Mouse (Mus musculus): ENCODE results near the gene Scarf1. TPM values are rescaled to one million over a fixed set of nuclear protein-coding genes. Genes with fewer than 3 reads are reported as not detected.
A peak's percentile ranks its signal among the peaks of the same experiment; 100 is the strongest.

The Scarf1 gene
- polyA plus RNA-seq, 1 experiment from 2014 or later: 3.9 TPM

DNA sequence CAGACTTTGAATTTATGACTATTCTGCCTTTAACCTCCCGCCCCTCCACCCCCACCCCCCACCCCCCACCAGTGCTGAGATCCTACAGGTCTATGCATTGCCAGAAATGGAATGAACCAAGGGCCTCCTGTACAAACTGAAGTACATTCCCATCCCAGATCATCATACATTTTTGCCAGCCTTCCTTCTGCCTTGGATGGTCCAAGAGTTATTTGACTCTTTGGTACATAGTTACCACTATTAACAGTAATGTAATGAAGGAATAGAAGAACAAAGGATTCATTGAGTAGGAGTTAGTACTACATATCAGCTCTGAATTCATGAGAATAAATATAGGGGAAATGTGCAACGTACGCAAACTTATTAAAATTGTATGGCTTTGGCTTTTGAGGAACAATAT, 27.1 kb upstream of the Scarf1 start:
- Histone ChIP-seq H3K36me3 (replicated peaks) (peaks cover 19% of the 10 kb centered on the region), H3K9ac (no peak overlapping the region), H3K4me3 (replicated peaks) (peak overlapping the region; percentile 67; the same call in 1 of the 2 replicates), H3K27ac (no peak overlapping the region), H3K4me2 (peak overlapping the region; percentile 97), H3K27me3 (no peaks in the 10 kb centered on the region; the same call in 1 of the 2 replicates), H3K4me1 (peaks cover 15% of the 10 kb centered on the region), H3K9me3 (no peaks in the 10 kb centered on the region)
- WGBS: 20% methylated on average over 3 of the region's 3 CpGs
- ATAC-seq (ENCODE audit: low FRiP score): peak; percentile 48; the same call in 1 of the 2 replicates

DNA sequence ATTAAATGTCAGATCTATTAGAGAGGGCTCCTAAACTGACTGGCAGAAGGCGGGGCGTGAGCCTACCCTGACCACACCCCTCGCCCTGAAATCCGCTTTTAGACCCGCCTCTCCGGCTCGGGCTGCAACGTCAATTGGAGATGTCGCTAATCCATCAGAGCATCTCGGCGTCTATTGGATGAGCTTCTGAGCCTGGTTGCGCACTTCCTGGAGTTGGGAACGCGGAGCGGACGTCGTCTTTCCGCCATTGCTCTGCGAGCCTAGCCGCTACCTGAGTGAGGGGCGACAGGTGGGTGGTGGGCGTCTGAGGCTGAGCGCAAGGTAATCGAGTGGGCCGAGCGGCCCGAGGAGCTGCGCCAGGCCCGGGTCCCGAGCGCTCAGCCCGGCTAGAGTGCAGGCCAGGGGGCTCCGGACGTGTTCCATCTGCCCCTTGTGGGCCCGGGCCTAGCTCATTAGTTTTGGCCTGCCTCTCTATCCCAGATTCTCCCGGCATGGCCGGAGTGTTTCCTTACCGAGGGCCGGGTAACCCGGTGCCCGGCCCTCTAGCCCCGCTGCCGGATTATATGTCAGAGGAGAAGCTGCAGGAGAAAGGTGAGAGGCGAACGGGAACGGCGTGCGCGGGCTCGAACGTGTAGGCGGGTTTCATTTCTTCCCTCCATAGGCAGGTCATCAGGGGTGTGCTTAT, 26.6 kb upstream of the Scarf1 start, which contains the start of gene Prpf8:
Gene Prpf8 (plus strand): TSS at position 216 of the 685 bp plus-strand sequence.
- WGBS: under 1% methylated on average over 52 of the region's 52 CpGs
- H3K4me2 ChIP-seq: peak within 1 kb of the TSS; percentile 97
- ATAC-seq (ENCODE audit: low FRiP score): peak; percentile 99

DNA sequence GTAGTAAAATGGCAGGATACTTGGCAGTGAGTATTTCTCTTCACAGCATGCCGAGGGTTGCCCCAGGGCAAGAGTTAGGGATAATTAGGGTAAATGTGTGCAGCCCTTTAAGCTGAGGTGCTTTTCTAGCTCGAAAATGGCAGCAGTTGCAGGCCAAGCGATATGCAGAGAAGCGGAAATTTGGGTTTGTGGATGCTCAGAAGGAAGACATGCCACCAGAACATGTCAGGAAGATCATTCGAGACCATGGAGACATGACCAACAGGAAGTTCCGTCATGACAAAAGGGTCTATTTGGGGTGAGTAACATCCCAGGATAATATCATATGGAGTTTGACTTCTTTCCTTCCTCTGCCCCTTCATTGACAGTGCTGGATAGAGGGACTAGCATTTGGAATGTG, 25.8 kb upstream of the Scarf1 start:
- H3K9ac ChIP-seq: peak overlapping the region; percentile 94
- peak overlapping the region; percentile 67 for H3K4me3 ChIP-seq (replicated peaks)
- peaks cover 33% of the 10 kb centered on the region for H3K36me3 ChIP-seq (replicated peaks)
- H3K27ac ChIP-seq: no peak overlapping the region
- ATAC-seq (ENCODE audit: low FRiP score): no peak
- peaks cover 15% of the 10 kb centered on the region for H3K4me1 ChIP-seq
- whole genome bisulfite sequencing: 48% methylated on average over 6 of the region's 6 CpGs
- H3K27me3 ChIP-seq: no peaks in the 10 kb centered on the region; the same call in 1 of the 2 replicates
- H3K4me2 ChIP-seq: peak overlapping the region; percentile 97
- no peaks in the 10 kb centered on the region for H3K9me3 ChIP-seq

More for the DNA sequence above, 26.6 kb upstream of the Scarf1 start, which contains the start of gene Prpf8:
- Histone ChIP-seq H3K9ac (peak within 1 kb of the TSS; percentile 94), H3K27me3 (no peaks in the 10 kb centered on the region; the same call in 1 of the 2 replicates), H3K4me3 (replicated peaks) (peak within 1 kb of the TSS; percentile 67), H3K4me1 (peaks cover 15% of the 10 kb centered on the region), H3K27ac (peak within 1 kb of the TSS; percentile 68), H3K9me3 (no peaks in the 10 kb centered on the region), H3K36me3 (replicated peaks) (peaks cover 25% of the 10 kb centered on the region)

DNA sequence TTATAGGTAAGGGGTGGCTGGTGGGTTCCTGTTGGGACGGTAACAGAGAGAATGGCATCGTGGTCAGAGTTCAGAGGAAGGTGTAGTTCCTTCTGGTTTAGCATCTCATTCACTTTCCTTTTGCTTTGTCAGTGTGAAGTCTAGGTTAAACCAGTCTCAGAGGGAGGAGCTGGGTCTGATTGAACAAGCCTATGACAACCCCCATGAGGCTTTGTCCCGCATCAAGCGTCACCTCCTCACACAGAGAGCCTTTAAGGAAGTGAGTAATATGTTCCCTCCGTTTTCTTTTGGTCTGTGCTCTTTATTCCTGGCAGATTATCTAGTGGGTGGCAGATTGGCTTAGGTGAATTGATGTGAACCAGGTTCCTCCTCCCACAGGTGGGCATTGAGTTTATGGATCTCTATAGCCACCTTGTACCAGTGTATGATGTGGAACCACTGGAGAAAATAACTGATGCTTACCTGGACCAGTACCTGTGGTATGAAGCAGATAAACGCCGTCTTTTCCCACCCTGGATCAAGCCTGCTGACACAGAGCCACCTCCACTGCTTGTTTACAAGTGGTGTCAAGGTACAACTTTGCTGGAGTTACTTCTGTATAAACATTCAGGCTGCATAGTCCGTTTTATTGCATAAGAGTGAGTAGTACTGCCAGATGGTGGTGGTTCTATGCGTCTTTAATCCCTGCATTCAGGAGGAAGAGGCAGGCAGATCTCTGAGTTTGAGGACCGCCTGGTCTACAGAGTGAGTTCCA, 18.9 kb upstream of the Scarf1 start:
- Histone ChIP-seq H3K4me1 (no peaks in the 10 kb centered on the region), H3K4me3 (replicated peaks) (no peak overlapping the region), H3K27ac (no peak overlapping the region), H3K9me3 (no peaks in the 10 kb centered on the region), H3K27me3 (no peaks in the 10 kb centered on the region), H3K9ac (no peak overlapping the region), H3K4me2 (no peak overlapping the region), H3K36me3 (replicated peaks) (peaks cover 99% of the 10 kb centered on the region)
- WGBS: 95% methylated on average over 10 of the region's 10 CpGs
- no peak for ATAC-seq (ENCODE audit: low FRiP score)

DNA sequence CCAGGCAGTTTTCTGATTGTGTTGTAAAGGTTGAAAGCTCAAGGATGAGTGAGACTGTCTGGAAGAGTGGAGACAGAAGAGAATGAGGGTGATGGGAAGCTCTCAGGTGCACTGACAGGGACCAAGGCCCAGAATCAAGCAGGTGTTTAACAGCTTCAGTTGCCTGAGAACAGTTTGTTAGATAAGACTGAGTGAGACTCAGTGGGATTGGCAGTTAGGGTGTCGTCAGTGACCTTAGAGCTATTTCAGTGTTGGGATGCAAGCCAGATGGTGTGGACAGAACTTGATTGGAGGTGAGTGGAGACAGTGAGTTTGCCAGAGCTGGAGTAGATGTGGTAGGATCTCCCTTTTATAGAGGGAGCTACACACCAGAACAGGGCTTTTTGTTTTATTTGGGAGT, 15.2 kb upstream of the Scarf1 start:
- WGBS: 87% methylated on average over 1 of the region's 1 CpGs
- no peak overlapping the region for H3K9ac ChIP-seq
- H3K27ac ChIP-seq: no peak overlapping the region
- H3K9me3 ChIP-seq: no peaks in the 10 kb centered on the region
- H3K27me3 ChIP-seq: no peaks in the 10 kb centered on the region
- H3K36me3 ChIP-seq (replicated peaks): peaks cover 99% of the 10 kb centered on the region
- no peak overlapping the region for H3K4me3 ChIP-seq (replicated peaks)
- no peaks in the 10 kb centered on the region for H3K4me1 ChIP-seq
- ATAC-seq (ENCODE audit: low FRiP score): no peak
- H3K4me2 ChIP-seq: no peak overlapping the region

DNA sequence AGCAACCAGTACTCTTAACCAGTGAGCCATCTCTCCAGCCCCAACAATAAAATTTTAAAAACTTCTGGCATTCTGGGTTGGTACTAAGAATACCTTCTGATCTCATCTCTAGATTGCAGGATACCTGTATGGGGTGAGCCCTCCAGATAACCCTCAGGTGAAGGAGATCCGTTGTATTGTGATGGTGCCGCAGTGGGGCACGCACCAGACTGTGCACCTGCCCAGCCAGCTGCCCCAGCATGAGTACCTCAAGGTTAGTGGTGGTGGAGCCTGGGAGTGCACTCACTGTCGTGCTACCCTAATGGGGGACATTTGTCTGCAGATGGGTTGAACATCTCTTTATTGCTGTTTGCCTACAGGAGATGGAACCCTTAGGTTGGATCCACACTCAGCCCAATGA, 5.2 kb upstream of the Scarf1 start:
- ATAC-seq (ENCODE audit: low FRiP score): no peak
- Histone ChIP-seq H3K9me3 (no peaks in the 10 kb centered on the region), H3K4me2 (no peak overlapping the region), H3K4me1 (peaks cover 12% of the 10 kb centered on the region), H3K36me3 (replicated peaks) (peaks cover 61% of the 10 kb centered on the region), H3K4me3 (replicated peaks) (no peak overlapping the region), H3K9ac (no peak overlapping the region), H3K27me3 (no peaks in the 10 kb centered on the region), H3K27ac (no peak overlapping the region)
- 95% methylated on average over 4 of the region's 4 CpGs for WGBS

DNA sequence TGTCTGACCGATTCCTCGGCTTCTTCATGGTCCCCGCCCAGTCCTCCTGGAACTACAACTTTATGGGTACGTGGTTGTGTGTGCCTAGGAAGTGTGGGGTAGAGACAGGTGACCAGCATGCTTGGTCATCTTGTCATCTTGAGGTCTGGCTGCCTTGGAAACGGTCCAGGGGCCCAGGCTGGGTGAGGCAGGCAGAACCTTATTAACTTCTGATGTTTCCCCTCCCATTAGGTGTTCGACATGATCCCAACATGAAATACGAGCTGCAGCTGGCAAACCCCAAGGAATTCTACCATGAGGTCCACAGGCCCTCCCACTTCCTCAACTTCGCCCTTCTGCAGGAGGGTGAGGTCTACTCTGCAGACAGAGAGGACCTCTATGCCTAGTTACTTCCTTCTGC, 4.4 kb upstream of the Scarf1 start:
- ATAC-seq (ENCODE audit: low FRiP score): no peak
- H3K9me3 ChIP-seq: no peaks in the 10 kb centered on the region
- 86% methylated on average over 8 of the region's 8 CpGs for WGBS

DNA sequence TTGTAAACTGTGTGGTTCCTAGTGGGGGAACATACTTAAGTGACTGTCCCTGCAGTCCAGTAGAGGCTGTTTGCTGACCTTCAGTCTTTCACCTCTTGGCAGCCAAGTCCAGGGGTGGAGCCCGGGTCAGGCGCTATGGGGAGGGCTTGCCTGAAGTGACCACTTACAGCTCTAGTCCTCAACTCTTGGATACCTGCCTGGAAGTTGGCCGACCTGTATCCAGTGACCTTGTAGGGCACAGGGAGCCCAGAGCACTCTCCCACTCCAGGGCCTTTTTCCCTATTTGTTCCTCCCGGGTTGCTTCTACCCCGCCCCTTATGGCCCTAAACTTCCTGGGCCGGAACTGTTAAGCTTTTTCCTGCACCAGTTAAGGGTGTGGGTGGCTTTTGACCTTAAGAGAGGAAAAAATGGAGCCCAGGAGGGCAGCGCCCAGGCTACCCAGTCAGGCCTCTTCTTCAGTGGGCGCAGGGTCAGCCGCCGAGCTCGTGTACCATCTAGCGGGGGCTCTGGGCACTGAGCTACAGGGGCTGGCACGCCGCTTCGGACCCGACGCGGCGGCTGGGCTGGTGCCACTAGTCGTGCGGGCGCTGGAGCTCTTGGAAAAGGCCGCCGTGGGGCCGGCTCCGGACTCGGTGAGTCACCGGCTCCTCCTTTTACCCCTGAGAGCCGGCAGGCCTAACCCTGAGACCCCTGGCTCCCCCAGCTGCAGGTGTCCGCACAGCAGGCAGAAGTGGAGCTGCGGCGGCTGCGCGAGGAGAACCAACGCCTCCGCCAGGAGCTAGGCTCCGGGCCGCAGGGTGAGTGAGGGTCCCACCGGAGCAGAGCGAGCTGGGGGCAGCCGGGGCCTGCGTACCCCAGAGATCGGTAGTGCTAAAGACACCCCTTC, 3.4 kb upstream of the Scarf1 start, which contains the start of gene Rilp:
Gene Rilp (plus strand): TSS at position 354 of the 886 bp plus-strand sequence.
- H3K27me3 ChIP-seq: no peaks in the 10 kb centered on the region
- ATAC-seq (ENCODE audit: low FRiP score): peak; percentile 80
- H3K9me3 ChIP-seq: no peaks in the 10 kb centered on the region
- H3K36me3 ChIP-seq (replicated peaks): peaks cover 44% of the 10 kb centered on the region
- H3K9ac ChIP-seq: peak within 1 kb of the TSS; percentile 60
- peaks cover 12% of the 10 kb centered on the region for H3K4me1 ChIP-seq
- peak within 1 kb of the TSS; percentile 51 for H3K4me3 ChIP-seq (replicated peaks)
- 2% methylated on average over 43 of the region's 43 CpGs for WGBS
- peak within 1 kb of the TSS; percentile 70 for H3K27ac ChIP-seq
- peak within 1 kb of the TSS; percentile 90 for H3K4me2 ChIP-seq

More for the DNA sequence above, 4.4 kb upstream of the Scarf1 start:
- Histone ChIP-seq H3K4me1 (peaks cover 12% of the 10 kb centered on the region), H3K27me3 (no peaks in the 10 kb centered on the region), H3K4me2 (no peak overlapping the region), H3K9ac (no peak overlapping the region), H3K4me3 (replicated peaks) (no peak overlapping the region), H3K36me3 (replicated peaks) (peaks cover 54% of the 10 kb centered on the region), H3K27ac (no peak overlapping the region)

DNA sequence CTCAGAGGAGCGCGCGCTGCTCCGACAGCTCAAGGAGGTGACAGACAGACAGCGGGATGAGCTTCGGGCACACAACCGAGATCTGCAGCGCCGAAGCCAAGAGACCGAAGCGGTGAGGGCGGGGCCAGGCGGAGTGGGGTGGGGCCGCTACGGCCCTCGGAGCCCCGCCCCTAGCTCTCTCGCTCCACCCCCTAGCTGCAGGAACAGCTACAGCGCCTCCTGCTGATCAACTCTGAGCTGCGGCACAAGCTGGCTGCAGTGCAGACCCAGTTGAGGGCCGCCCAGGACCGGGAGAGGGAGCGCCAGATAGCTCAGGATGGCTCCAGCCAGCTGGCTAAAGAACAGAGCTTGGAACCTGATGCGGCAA, 2.7 kb upstream of the Scarf1 start:
- Histone ChIP-seq H3K9ac (peak overlapping the region; percentile 60), H3K4me1 (peaks cover 12% of the 10 kb centered on the region), H3K4me2 (peak overlapping the region; percentile 90), H3K27me3 (no peaks in the 10 kb centered on the region), H3K27ac (peak overlapping the region; percentile 70), H3K36me3 (replicated peaks) (peaks cover 38% of the 10 kb centered on the region), H3K4me3 (replicated peaks) (peak overlapping the region; percentile 51), H3K9me3 (no peaks in the 10 kb centered on the region)
- peak; percentile 90 for ATAC-seq (ENCODE audit: low FRiP score)
- WGBS: 1% methylated on average over 24 of the region's 24 CpGs

DNA sequence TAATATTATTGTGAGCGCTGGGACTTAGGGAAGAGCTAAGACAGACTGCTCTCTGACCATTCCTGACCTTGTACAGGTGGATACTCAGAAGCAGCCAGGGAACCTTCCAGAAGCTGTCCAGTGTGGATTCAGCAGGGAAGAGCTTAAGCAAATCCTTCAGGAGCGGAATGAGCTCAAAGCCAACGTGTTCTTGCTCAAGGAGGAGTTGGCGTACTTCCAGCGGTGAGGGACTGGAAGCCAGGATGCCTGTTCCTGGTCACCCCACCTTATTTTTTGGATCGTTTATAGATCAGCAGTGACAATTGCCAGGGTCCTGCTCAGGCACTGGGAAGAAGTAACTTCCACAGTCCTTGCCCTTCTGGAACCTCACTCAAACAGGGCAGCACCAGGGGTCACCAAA, 2.1 kb upstream of the Scarf1 start:
- Histone ChIP-seq H3K36me3 (replicated peaks) (peaks cover 32% of the 10 kb centered on the region), H3K27me3 (no peaks in the 10 kb centered on the region), H3K9me3 (no peaks in the 10 kb centered on the region), H3K9ac (no peak overlapping the region), H3K4me3 (replicated peaks) (no peak overlapping the region; the same call in 1 of the 2 replicates), H3K4me2 (no peak overlapping the region), H3K27ac (no peak overlapping the region), H3K4me1 (peaks cover 12% of the 10 kb centered on the region)
- no peak for ATAC-seq (ENCODE audit: low FRiP score)
- WGBS: 84% methylated on average over 6 of the region's 6 CpGs

DNA sequence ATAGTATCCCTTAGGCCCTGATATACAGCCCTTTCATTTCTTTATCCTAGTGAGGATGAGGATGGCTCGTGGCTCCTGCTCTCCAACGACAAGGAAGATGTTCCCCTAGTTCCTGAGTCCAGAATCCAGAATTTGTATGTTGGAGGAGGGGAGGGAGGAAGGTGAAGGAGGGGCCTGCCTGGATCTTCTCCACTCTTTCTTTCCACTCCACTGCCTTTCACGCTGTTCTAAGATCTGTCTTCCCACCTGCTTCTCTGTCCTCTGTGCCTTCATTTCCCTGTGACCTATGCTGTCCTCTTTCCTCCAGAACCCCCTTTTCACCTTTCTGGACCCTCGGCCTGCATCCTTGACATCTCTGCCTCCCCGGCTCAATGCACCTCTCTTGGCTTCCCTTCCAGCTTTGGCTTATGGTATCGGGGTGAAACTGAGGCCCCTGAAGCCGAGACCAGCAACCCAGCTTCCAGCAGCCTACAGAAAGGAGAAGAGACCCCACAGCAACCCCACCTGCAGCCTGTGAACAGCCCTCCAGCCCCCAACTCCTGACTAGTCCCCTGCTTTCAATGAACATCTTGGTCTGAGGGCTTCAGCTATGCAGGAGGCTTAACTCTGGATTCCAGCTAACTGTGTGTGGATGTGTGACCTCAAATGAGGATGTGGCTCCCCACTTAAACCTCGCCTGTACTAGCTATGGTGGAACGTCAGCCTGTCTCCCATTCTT, 880 bp upstream of the Scarf1 start:
- WGBS: 86% methylated on average over 9 of the region's 9 CpGs
- peaks cover 12% of the 10 kb centered on the region for H3K4me1 ChIP-seq
- H3K9ac ChIP-seq: no peak overlapping the region
- H3K4me3 ChIP-seq (replicated peaks): no peak overlapping the region
- H3K36me3 ChIP-seq (replicated peaks): peaks cover 22% of the 10 kb centered on the region
- H3K9me3 ChIP-seq: no peaks in the 10 kb centered on the region
- no peak overlapping the region for H3K4me2 ChIP-seq
- H3K27me3 ChIP-seq: no peaks in the 10 kb centered on the region
- H3K27ac ChIP-seq: no peak overlapping the region
- no peak for ATAC-seq (ENCODE audit: low FRiP score)
